Mouse (Mus musculus): ENCODE results near the gene Gm20388.

Gm20388 gene

GRCm38 (mm10) chr8:123648245-123649170 lies 3737.9 kb downstream of the Gm20388 start:
- no peak for DNase-seq (ENCODE audit: low spot score in 2 of 2)

GRCm38 (mm10) chr8:123649483-123649882 lies 3738.8 kb downstream of the Gm20388 start:
- no peak for DNase-seq (ENCODE audit: low spot score in 2 of 2)

- DNase-seq (ENCODE audit: low spot score in 2 of 2), result no peak
These were observed 3740.9 kb downstream of the Gm20388 start for GRCm38 (mm10) chr8:123651390-123652098.

- DNase-seq (ENCODE audit: low spot score in 2 of 2), result no peak
These were observed 3742.0 kb downstream of the Gm20388 start for GRCm38 (mm10) chr8:123652641-123653040.

GRCm38 (mm10) chr8:123653308-123653993 lies 3742.8 kb downstream of the Gm20388 start, which contains the start of gene Rhou:
Gene Rhou (plus strand): TSS chr8:123653929.
- peak; percentile 34 to 54 for DNase-seq (ENCODE audit: low spot score in 2 of 2)

GRCm38 (mm10) chr8:123653994-123654569 lies 3743.4 kb downstream of the Gm20388 start:
- no peak for DNase-seq (ENCODE audit: low spot score in 2 of 2)

- DNase-seq (ENCODE audit: low spot score in 2 of 2), result no peak
These were observed 3744.1 kb downstream of the Gm20388 start for GRCm38 (mm10) chr8:123654763-123655162.

- DNase-seq (ENCODE audit: low spot score in 2 of 2), result no peak
These were observed 3744.7 kb downstream of the Gm20388 start for GRCm38 (mm10) chr8:123655351-123655779.

- DNase-seq (ENCODE audit: low spot score in 2 of 2), result no peak
These were observed 3747.2 kb downstream of the Gm20388 start for GRCm38 (mm10) chr8:123657826-123658225.

GRCm38 (mm10) chr8:123659469-123660057 lies 3748.9 kb downstream of the Gm20388 start:
- no peak for DNase-seq (ENCODE audit: low spot score in 2 of 2)

- no peak for DNase-seq (ENCODE audit: low spot score in 2 of 2)
These were observed 3750.9 kb downstream of the Gm20388 start for GRCm38 (mm10) chr8:123661515-123661914.

- DNase-seq (ENCODE audit: low spot score in 2 of 2), result no peak
These were observed 3754.9 kb downstream of the Gm20388 start for GRCm38 (mm10) chr8:123665580-123665979.

GRCm38 (mm10) chr8:123666832-123667231 lies 3756.2 kb downstream of the Gm20388 start:
- DNase-seq (ENCODE audit: low spot score in 2 of 2), result no peak

GRCm38 (mm10) chr8:123668681-123669080 lies 3758.0 kb downstream of the Gm20388 start:
- DNase-seq (ENCODE audit: low spot score in 2 of 2), result no peak

- DNase-seq (ENCODE audit: low spot score in 2 of 2), result no peak
These were observed 3760.1 kb downstream of the Gm20388 start for GRCm38 (mm10) chr8:123670766-123671165.

GRCm38 (mm10) chr8:123671454-123671853 lies 3760.8 kb downstream of the Gm20388 start:
- no peak for DNase-seq (ENCODE audit: low spot score in 2 of 2)

- DNase-seq (ENCODE audit: low spot score in 2 of 2), result no peak
These were observed 3762.0 kb downstream of the Gm20388 start for GRCm38 (mm10) chr8:123672648-123673047.

- DNase-seq (ENCODE audit: low spot score in 2 of 2), result no peak
These were observed 3765.0 kb downstream of the Gm20388 start for GRCm38 (mm10) chr8:123675611-123676010.

- DNase-seq (ENCODE audit: low spot score in 2 of 2), result no peak
These were observed 3767.7 kb downstream of the Gm20388 start for GRCm38 (mm10) chr8:123678390-123678789.

- no peak for DNase-seq (ENCODE audit: low spot score in 2 of 2)
These were observed 3771.6 kb downstream of the Gm20388 start for GRCm38 (mm10) chr8:123682073-123682761.

GRCm38 (mm10) chr8:123683321-123683720 lies 3772.7 kb downstream of the Gm20388 start:
- no peak for DNase-seq (ENCODE audit: low spot score in 2 of 2)
